Mouse (Mus musculus) CH12.LX (cell line): ENCODE results near the gene Bco2. TPM values are rescaled to one million over a fixed set of nuclear protein-coding genes. Genes with fewer than 3 reads are reported as not detected.
A peak's percentile ranks its signal among the peaks of the same experiment; 100 is the strongest.

Source experiments
- DNase-seq: peaks from one replicate; pipeline ENCODE4 v3.0.0-alpha.2; 2013; ENCODE audit errors: extremely low read depth
- H3K27ac ChIP-seq: 2 replicates; pipeline ENCODE4 v1.5.1; 2012; ENCODE audit warnings: low read depth, mild to moderate bottlenecking, control low read depth, moderate library complexity; ENCODE audit not compliant: insufficient read depth
- H3K27me3 ChIP-seq: replicated peaks from 2 replicates; pipeline ENCODE3; 2012; ENCODE audit warnings: inconsistent platforms
- H3K36me3 ChIP-seq, 2 experiments: replicated peaks in 1 of 2; 2 replicates each; pipeline versions ENCODE3 to v1.6.1; 2012; ENCODE audit warnings: inconsistent platforms in 1 of 2, low read length in 1 of 2, mild to moderate bottlenecking in 1 of 2, mixed read lengths in 1 of 2, moderate library complexity in 1 of 2; ENCODE audit not compliant: control insufficient read depth in 1 of 2, insufficient read depth in 1 of 2
- H3K4me1 ChIP-seq, 2 experiments: 2 replicates each; pipeline ENCODE4 v1.6.1; 2012; ENCODE audit warnings: inconsistent platforms in 1 of 2, moderate library complexity in 1 of 2; ENCODE audit not compliant: insufficient read depth in 2 of 2, control insufficient read depth in 1 of 2
- H3K4me2 ChIP-seq: 2 replicates; pipeline ENCODE4 v1.6.1; 2012; ENCODE audit warnings: low read depth, mild to moderate bottlenecking, control low read depth; ENCODE audit not compliant: poor library complexity, insufficient read depth, severe bottlenecking
- H3K4me3 ChIP-seq, 3 experiments: fragments of 150-350 bp in 1 of 3; sonication (generic) in 1 of 3; replicated peaks in 1 of 3; 2 replicates each; pipeline versions ENCODE3 to v1.5.1; 2011 to 2012; ENCODE audit warnings: low read depth in 2 of 3, low read length in 2 of 3, mild to moderate bottlenecking in 2 of 3, moderate library complexity in 2 of 3, control low read depth in 1 of 3, improper control_type of control experiment in 1 of 3, inconsistent platforms in 1 of 3, mixed read lengths in 1 of 3; ENCODE audit not compliant: poor library complexity in 1 of 3
- H3K79me2 ChIP-seq: replicated peaks from 2 replicates; pipeline ENCODE4 v1.6.1; 2012; ENCODE audit warnings: mild to moderate bottlenecking, moderate library complexity; ENCODE audit not compliant: control insufficient read depth, poor library complexity, insufficient read depth, severe bottlenecking; ENCODE audit errors: extremely low read depth
- H3K9ac ChIP-seq: 2 replicates; pipeline ENCODE4 v1.6.1; 2012; ENCODE audit warnings: low read depth, mild to moderate bottlenecking, control low read depth, moderate library complexity; ENCODE audit not compliant: insufficient read depth
- H3K9me3 ChIP-seq: replicated peaks from 2 replicates; pipeline ENCODE3; 2012; ENCODE audit warnings: low read length, inconsistent platforms, mixed read lengths
- BHLHE40 ChIP-seq: IDR thresholded peaks from 2 replicates; pipeline ENCODE4 v1.6.1; 2011; ENCODE audit warnings: mild to moderate bottlenecking, low read depth, low read length, improper control_type of control experiment
- CHD1 ChIP-seq: IDR thresholded peaks from 2 replicates; pipeline ENCODE4 v1.6.1; 2012; ENCODE audit warnings: low read depth, low read length, improper control_type of control experiment, inconsistent platforms
- CHD2 ChIP-seq: IDR thresholded peaks from 2 replicates; pipeline ENCODE4 v1.6.1; 2011; ENCODE audit warnings: low read length, improper control_type of control experiment
- CTCF ChIP-seq, 2 experiments: IDR thresholded peaks in 1 of 2; conservative IDR thresholded peaks in 1 of 2; 2 replicates each; pipeline ENCODE4 v1.5.1; 2011 to 2012; ENCODE audit warnings: low read depth in 2 of 2, low read length in 2 of 2, improper control_type of control experiment in 1 of 2, inconsistent platforms in 1 of 2, mild to moderate bottlenecking in 1 of 2, moderate library complexity in 1 of 2
- E2F4 ChIP-seq: IDR thresholded peaks from 2 replicates; pipeline ENCODE4 v1.6.1; 2011; ENCODE audit warnings: low read depth, low read length, improper control_type of control experiment; ENCODE audit not compliant: insufficient replicate concordance
- ELF1 ChIP-seq: IDR thresholded peaks from 2 replicates; pipeline ENCODE4 v1.6.1; 2014; ENCODE audit warnings: low read depth, mild to moderate bottlenecking, inconsistent platforms, low read length, improper control_type of control experiment
- EP300 ChIP-seq: IDR thresholded peaks from 2 replicates; pipeline ENCODE4 v1.6.1; 2011; ENCODE audit warnings: low read length, improper control_type of control experiment
- ETS1 ChIP-seq: conservative IDR thresholded peaks from 2 replicates; pipeline ENCODE4 v1.6.1; 2012; ENCODE audit warnings: low read depth, mild to moderate bottlenecking, inconsistent platforms, low read length, improper control_type of control experiment, moderate library complexity
- GABPA ChIP-seq: IDR thresholded peaks from 2 replicates; pipeline ENCODE4 v1.6.1; 2012; ENCODE audit warnings: low read depth, low read length, improper control_type of control experiment, inconsistent platforms; ENCODE audit not compliant: insufficient replicate concordance
- HCFC1 ChIP-seq: IDR thresholded peaks from 2 replicates; pipeline ENCODE4 v1.6.1; 2012; ENCODE audit warnings: low read depth, mild to moderate bottlenecking, inconsistent platforms, low read length, improper control_type of control experiment
- IRF4 ChIP-seq: IDR thresholded peaks from 2 replicates; pipeline ENCODE4 v1.6.1; 2014; ENCODE audit warnings: low read depth, mild to moderate bottlenecking, inconsistent platforms, low read length, improper control_type of control experiment
- JUN ChIP-seq: IDR thresholded peaks from 2 replicates; pipeline ENCODE4 v1.6.1; 2011; ENCODE audit warnings: low read depth, mild to moderate bottlenecking, low read length, improper control_type of control experiment, moderate library complexity; ENCODE audit not compliant: insufficient read depth
- JUND ChIP-seq: conservative IDR thresholded peaks from 2 replicates; pipeline ENCODE4 v1.6.1; 2011; ENCODE audit warnings: low read depth, low read length, improper control_type of control experiment
- KAT2A ChIP-seq: IDR thresholded peaks from 2 replicates; pipeline ENCODE4 v1.6.1; 2012; ENCODE audit warnings: low read length, improper control_type of control experiment, inconsistent platforms; ENCODE audit not compliant: insufficient replicate concordance
- MAFK ChIP-seq: IDR thresholded peaks from 2 replicates; pipeline ENCODE4 v1.6.1; 2011; ENCODE audit warnings: low read length, improper control_type of control experiment; ENCODE audit not compliant: insufficient replicate concordance
- MAX ChIP-seq: IDR thresholded peaks from 2 replicates; pipeline ENCODE4 v1.6.1; 2011; ENCODE audit warnings: low read length, improper control_type of control experiment
- MAZ ChIP-seq: IDR thresholded peaks from 2 replicates; pipeline ENCODE4 v1.6.1; 2012; ENCODE audit warnings: low read depth, mild to moderate bottlenecking, inconsistent platforms, low read length, improper control_type of control experiment, moderate library complexity
- MEF2A ChIP-seq: IDR thresholded peaks from 2 replicates; pipeline ENCODE4 v1.6.1; 2014; ENCODE audit warnings: low read depth, mild to moderate bottlenecking, inconsistent platforms, low read length, improper control_type of control experiment, borderline replicate concordance
- MXI1 ChIP-seq: IDR thresholded peaks from 2 replicates; pipeline ENCODE4 v1.6.1; 2011; ENCODE audit warnings: mild to moderate bottlenecking, low read depth, low read length, improper control_type of control experiment
- MYC ChIP-seq: IDR thresholded peaks from 2 replicates; pipeline ENCODE4 v1.6.1; 2011; ENCODE audit warnings: low read depth, mild to moderate bottlenecking, improper control_type of control experiment, low read length
- NELFE ChIP-seq: IDR thresholded peaks from 2 replicates; pipeline ENCODE4 v1.6.1; 2011; ENCODE audit warnings: low read depth, low read length, improper control_type of control experiment
- NRF1 ChIP-seq: IDR thresholded peaks from 2 replicates; pipeline ENCODE4 v1.6.1; 2014; ENCODE audit warnings: low read depth, mild to moderate bottlenecking, inconsistent platforms, low read length, improper control_type of control experiment, moderate library complexity
- PAX5 ChIP-seq: IDR thresholded peaks from 2 replicates; pipeline ENCODE4 v1.6.1; 2012; ENCODE audit warnings: low read length, inconsistent platforms, mixed read lengths
- POLR2A ChIP-seq: IDR thresholded peaks from 2 replicates; pipeline ENCODE4 v1.6.1; 2011; ENCODE audit warnings: low read depth, mild to moderate bottlenecking, improper control_type of control experiment, low read length
- POLR2AphosphoS2 ChIP-seq: IDR thresholded peaks from 2 replicates; pipeline ENCODE4 v1.6.1; 2011; ENCODE audit warnings: low read depth, low read length, improper control_type of control experiment
- RAD21 ChIP-seq: IDR thresholded peaks from 2 replicates; pipeline ENCODE4 v1.6.1; 2011; ENCODE audit warnings: low read depth, mild to moderate bottlenecking, low read length, improper control_type of control experiment, moderate library complexity
- RCOR1 ChIP-seq: conservative IDR thresholded peaks from 2 replicates; pipeline ENCODE4 v1.6.1; 2012; ENCODE audit warnings: low read depth, mild to moderate bottlenecking, inconsistent platforms, low read length, improper control_type of control experiment
- SIN3A ChIP-seq: IDR thresholded peaks from 2 replicates; pipeline ENCODE4 v1.6.1; 2012; ENCODE audit warnings: low read length, improper control_type of control experiment, inconsistent platforms
- SMC3 ChIP-seq: IDR thresholded peaks from 2 replicates; pipeline ENCODE4 v1.6.1; 2011; ENCODE audit warnings: low read depth, low read length, improper control_type of control experiment
- TBP ChIP-seq: conservative IDR thresholded peaks from 2 replicates; pipeline ENCODE4 v1.6.1; 2011; ENCODE audit warnings: low read depth, low read length, improper control_type of control experiment
- TCF12 ChIP-seq: IDR thresholded peaks from 2 replicates; pipeline ENCODE4 v1.6.1; 2014; ENCODE audit warnings: low read depth, mild to moderate bottlenecking, inconsistent platforms, low read length, improper control_type of control experiment
- UBTF ChIP-seq: IDR thresholded peaks from 2 replicates; pipeline ENCODE4 v1.6.1; 2012; ENCODE audit warnings: low read depth, mild to moderate bottlenecking, inconsistent platforms, low read length, improper control_type of control experiment, moderate library complexity
- USF1 ChIP-seq: IDR thresholded peaks from 2 replicates; pipeline ENCODE4 v1.6.1; 2014; ENCODE audit warnings: low read depth, mild to moderate bottlenecking, inconsistent platforms, low read length, improper control_type of control experiment
- USF2 ChIP-seq: conservative IDR thresholded peaks from 2 replicates; pipeline ENCODE4 v1.6.1; 2011; ENCODE audit warnings: low read depth, low read length, improper control_type of control experiment
- ZC3H11A ChIP-seq: IDR thresholded peaks from 2 replicates; pipeline ENCODE4 v1.6.1; 2012; ENCODE audit warnings: low read depth, mild to moderate bottlenecking, inconsistent platforms, low read length, improper control_type of control experiment
- ZKSCAN1 ChIP-seq: IDR thresholded peaks from 2 replicates; pipeline ENCODE4 v1.6.1; 2012; ENCODE audit warnings: low read depth, inconsistent platforms, low read length, improper control_type of control experiment, borderline replicate concordance
- ZMIZ1 ChIP-seq: IDR thresholded peaks from 2 replicates; pipeline ENCODE4 v1.6.1; 2012; ENCODE audit warnings: low read depth, mild to moderate bottlenecking, inconsistent platforms, low read length, improper control_type of control experiment
- ZNF384 ChIP-seq: IDR thresholded peaks from 2 replicates; pipeline ENCODE4 v1.6.1; 2012; ENCODE audit warnings: low read depth, low read length, improper control_type of control experiment, inconsistent platforms
- dilution Hi-C: fragments of 300-500 bp; cut with MboI; formaldehyde crosslinking; loops from 2 replicates; pipeline ENCODE4 v1.14.3; 2020; ENCODE audit warnings: low sequenced_read_pairs; ENCODE audit not compliant: extremely low pct_unique_long_range_greater_than_20kb, extremely low pct_ligation_motif_present
- in situ Hi-C: fragments of 300-500 bp; cut with MboI; formaldehyde crosslinking; loops from 3 replicates; pipeline ENCODE4 v1.14.3; 2019; ENCODE audit warnings: low sequenced_read_pairs, low pct_ligation_motif_present, low pct_unique_long_range_greater_than_20kb, mixed read lengths
- polyA plus RNA-seq: library from polyadenylated mRNA; unstranded; fragments of >175 nt; gene quantifications from 2 replicates; pipeline ENCODE4 v1.2.1, GENCODE M21; 2012; ENCODE audit warnings: low read depth; ENCODE audit not compliant: insufficient read length
- total RNA-seq, 2 experiments: library from RNA; depleted of rRNA; stranded (reverse); fragments of 300-350 nt in 1 of 2; fragments of >200 nt in 1 of 2; gene quantifications; 2 replicates each; pipeline ENCODE4 v1.2.3; 2012 to 2014

Bco2 gene
- total and polyA plus RNA-seq, 3 experiments, result 0.68 to 1.2 (median 0.93) TPM

DNA sequence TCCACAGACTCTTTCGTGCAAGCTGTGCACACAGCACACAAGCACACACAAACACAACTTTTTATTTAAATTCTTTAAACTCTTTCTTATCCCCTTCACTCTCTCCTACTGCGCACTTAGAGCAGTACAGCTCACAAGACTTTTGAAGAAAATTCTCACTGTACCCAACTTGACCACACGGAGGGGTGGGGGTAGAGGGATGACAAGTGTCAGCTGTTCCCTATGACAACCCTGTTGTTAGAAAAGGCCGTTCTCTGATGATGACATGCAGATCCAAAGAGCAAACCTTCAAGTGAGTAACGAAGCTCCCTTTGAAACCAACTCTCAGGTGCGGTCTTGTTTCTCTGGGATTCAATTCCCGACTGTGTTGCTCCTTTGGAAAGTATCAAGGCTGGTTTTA, 27.1 kb downstream of the Bco2 start:
- H3K27ac ChIP-seq, result no peak overlapping the region
- H3K9me3 ChIP-seq, result no peaks in the 10 kb centered on the region
- peaks cover 12 to 53% of the 10 kb centered on the region in 2 experiments for H3K4me1 ChIP-seq
- dilution Hi-C loops (no loop called here), in situ Hi-C loops (loop anchor here (5.0 to 25.0 kb wide), 3 partner anchors 61 to 991 kb away; no protein-coding TSS in a partner anchor)
- TF ChIP-seq EP300 (no peak), TBP (no peak), MAX (no peak), MAFK (no peak), USF2 (no peak), SMC3 (no peak), MAZ (no peak), GABPA (no peak), JUN (no peak), USF1 (no peak), ZNF384 (no peak), BHLHE40 (peak; percentile 43; the same call in 1 of the 2 replicates), POLR2AphosphoS2 (0 out of 2 replicates have a peak, but pooled peaks have one; percentile 10), ZMIZ1 (no peak), E2F4 (no peak), ELF1 (no peak), KAT2A (no peak), ETS1 (no peak), TCF12 (no peak), IRF4 (0 out of 2 replicates have a peak, but pooled peaks have one; percentile 18), RAD21 (no peak), MEF2A (0 out of 2 replicates have a peak, but pooled peaks have one; percentile 25), NRF1 (no peak), RCOR1 (no peak), POLR2A (no peak), SIN3A (peak; percentile 71; the same call in 1 of the 2 replicates), MXI1 (no peak), HCFC1 (no peak), JUND (no peak), ZC3H11A (no peak), CTCF (conservative IDR thresholded peaks at IDR 0.05 in 1 of 2, IDR thresholded peaks at IDR 0.05 in 1 of 2; ENCODE audit: low read depth in 2 of 2, low read length in 2 of 2) (no peak), ZKSCAN1 (no peak), MYC (no peak), CHD2 (no peak), UBTF (no peak), PAX5 (no peak), NELFE (no peak), CHD1 (peak; percentile 59; the same call in 1 of the 2 replicates)
- peak overlapping the region; percentile 85 for H3K9ac ChIP-seq
- H3K27me3 ChIP-seq, result no peaks in the 10 kb centered on the region
- peak overlapping the region; percentile 54 to 97 (median 80) for H3K4me3 ChIP-seq
- peak overlapping the region; percentile 66 for H3K4me2 ChIP-seq
- H3K79me2 ChIP-seq, result no peaks in the 10 kb centered on the region
- peak; percentile 43 for DNase-seq
- peaks cover 14 to 28% of the 10 kb centered on the region in 2 experiments for H3K36me3 ChIP-seq
